Mouse (Mus musculus) heart, postnatal 0 days (tissue): ENCODE results near the gene Thsd7b.

Experiments used
- CTCF ChIP-seq: IDR thresholded peaks from 2 replicates; pipeline ENCODE4 v1.5.1; 2016; ENCODE audit warnings: antibody characterized with exemption, control low read depth, low read depth
- EP300 ChIP-seq: IDR thresholded peaks from 2 replicates; pipeline ENCODE4 v1.6.1; 2016; ENCODE audit warnings: antibody characterized with exemption, low read depth

DNA sequence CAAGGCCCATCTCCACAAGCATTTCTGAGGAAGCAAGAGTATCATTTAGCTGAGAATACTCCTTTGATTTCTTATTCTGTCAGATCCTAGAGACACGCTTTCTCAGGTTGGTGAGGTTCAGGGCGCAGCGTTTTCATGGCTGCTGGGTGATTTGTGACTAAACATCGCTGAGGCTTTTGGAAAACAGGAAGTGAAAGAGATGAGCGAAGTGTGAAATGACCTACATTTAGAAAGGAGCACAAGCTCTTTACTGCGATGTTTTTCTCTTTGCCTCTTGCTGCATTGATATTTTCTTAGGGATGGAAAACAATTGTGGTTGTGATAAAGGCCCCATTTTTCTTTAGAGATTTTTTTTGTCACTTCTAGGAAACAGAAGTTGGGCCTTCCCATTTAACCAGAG lies 351.4 kb downstream of the Thsd7b start:
- TF ChIP-seq CTCF (no peak), EP300 (no peak)
